Mouse (Mus musculus): Measurements from ENCODE around the gene Dbil5. TPM values are rescaled to one million over a fixed set of nuclear protein-coding genes. Genes with fewer than 3 reads are reported as not detected.

Gene Dbil5
- polyA plus RNA-seq, 1 experiment from 2014 or later, result 0.74 TPM

DNA sequence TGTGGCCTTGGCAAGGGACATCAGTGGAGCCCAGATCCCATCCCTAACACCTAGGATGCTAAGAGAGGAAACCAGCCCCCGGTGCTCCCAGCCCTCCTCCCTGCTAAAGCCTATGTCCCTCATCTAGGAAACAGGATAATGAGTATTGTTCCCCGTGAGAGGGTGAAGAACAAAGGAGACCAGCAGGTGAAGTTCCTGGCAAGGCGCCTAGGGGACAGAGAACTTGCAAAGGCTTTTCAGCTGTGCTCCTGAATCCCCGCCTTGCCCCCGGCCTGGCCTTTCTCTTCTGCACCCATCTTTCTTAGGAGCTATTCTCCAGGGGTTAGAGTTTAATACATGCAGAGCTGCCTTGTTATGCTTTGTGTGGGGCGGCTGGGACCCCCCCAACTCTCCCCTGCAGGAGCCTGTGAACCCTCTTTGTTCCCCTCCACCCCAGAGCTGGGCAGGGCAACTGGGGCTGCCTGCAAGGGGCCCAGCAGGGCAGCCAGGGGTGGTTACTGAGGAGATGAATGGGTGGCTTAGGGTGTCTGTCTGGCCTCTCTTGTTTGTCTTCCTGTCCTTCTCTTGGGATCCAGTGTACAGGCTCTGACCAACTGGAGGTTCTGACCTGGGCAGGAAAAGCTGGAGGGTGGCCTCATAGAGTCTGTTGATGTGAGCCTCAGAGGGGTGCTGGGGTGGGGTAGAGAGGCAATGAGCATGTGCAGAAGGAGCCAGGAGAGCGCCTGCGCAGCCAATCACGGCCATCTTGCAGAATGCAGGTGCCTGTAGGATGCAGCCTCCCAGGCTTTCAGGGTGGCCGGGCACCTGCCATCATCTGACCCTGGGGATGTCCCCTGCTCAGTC, 43.0 kb downstream of the Dbil5 start:
- Histone ChIP-seq H3K4me2 (no peak overlapping the region), H3K4me1 (replicated peaks; ENCODE audit: control insufficient read depth, insufficient read depth, low read length) (no peaks in the 10 kb centered on the region), H3K9ac (ENCODE audit: low read depth, low read length) (no peak overlapping the region), H3K36me3 (ENCODE audit: control insufficient read depth, insufficient read depth, low read length) (no peaks in the 10 kb centered on the region), H3K4me3 (ENCODE audit: low read depth, low read length) (no peak overlapping the region), H3K9me3 (ENCODE audit: control insufficient read depth, low read length) (no peaks in the 10 kb centered on the region), H3K27me3 (replicated peaks; ENCODE audit: control insufficient read depth, insufficient read depth, low read length) (no peaks in the 10 kb centered on the region), H3K27ac (ENCODE audit: low read depth, low read length) (no peak overlapping the region)
- ATAC-seq (replicated peaks; ENCODE audit: low FRiP score), result no peak
- no peak for DNase-seq (ENCODE audit: low spot score)
- 82% methylated on average over 10 of the region's 10 CpGs for WGBS

DNA sequence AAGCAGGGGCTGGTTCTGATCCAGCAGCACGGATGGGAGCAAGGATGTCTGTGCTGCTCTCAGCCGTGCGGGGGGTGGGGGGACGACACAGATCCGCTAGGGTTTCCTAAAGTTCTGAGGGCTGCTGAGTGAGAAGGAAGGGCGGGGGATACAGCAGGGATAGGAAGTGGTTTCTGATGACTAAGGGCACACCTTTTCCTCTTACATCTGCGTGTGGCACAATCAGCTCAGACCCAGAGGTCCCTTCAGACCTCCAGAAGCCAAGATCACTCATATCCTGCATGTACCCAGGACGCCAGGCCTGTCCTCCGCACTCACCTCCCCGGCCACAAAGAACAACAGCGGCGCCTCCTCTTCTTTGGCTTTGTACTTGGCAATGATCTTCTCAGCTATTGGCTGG, 43.8 kb downstream of the Dbil5 start:
- Histone ChIP-seq H3K36me3 (ENCODE audit: control insufficient read depth, insufficient read depth, low read length) (no peaks in the 10 kb centered on the region), H3K4me1 (replicated peaks; ENCODE audit: control insufficient read depth, insufficient read depth, low read length) (no peaks in the 10 kb centered on the region; the same call in 1 of the 2 replicates), H3K27ac (ENCODE audit: low read depth, low read length) (no peak overlapping the region), H3K27me3 (replicated peaks; ENCODE audit: control insufficient read depth, insufficient read depth, low read length) (no peaks in the 10 kb centered on the region), H3K9ac (ENCODE audit: low read depth, low read length) (no peak overlapping the region), H3K4me3 (ENCODE audit: low read depth, low read length) (no peak overlapping the region), H3K4me2 (no peak overlapping the region), H3K9me3 (ENCODE audit: control insufficient read depth, low read length) (no peaks in the 10 kb centered on the region)
- ATAC-seq (replicated peaks; ENCODE audit: low FRiP score) (no peak), DNase-seq (ENCODE audit: low spot score) (no peak)
- WGBS, result 44% methylated on average over 12 of the region's 12 CpGs

DNA sequence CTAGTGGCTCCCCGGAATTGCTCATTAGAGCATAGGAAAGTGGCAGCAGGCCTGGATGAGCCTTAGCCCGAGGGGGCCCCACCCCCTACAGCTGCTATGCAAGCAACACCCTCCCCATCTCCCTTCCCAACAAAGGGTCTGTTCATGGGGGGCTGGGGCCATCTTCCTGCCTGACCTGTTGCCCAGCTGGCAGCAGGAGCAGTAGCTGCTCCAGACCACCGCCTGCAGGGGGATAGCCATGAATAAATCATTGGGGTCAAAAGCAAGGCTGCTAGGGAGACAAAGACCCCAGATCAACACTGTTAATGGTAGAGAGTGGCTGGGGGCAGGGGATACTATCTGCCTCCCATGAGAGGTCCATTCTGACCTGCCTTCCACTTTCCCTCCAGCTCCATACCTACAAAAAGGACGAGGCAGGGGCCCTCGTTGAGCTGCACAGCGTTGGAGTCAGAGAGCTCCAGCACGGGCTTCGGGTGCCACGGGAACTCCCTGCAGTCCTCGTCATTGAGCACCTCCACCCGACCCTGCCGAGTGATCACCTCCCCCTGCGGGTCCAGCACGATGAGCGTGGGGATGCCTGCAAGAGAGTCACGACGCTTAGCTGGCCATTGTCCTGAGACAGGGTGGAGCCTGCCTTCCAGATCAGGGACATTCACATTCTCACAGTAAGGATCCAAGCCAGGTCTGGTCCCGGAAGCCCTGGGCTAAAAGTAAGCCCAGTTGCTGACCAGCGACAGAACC, 45.4 kb downstream of the Dbil5 start:
- Histone ChIP-seq H3K9ac (ENCODE audit: low read depth, low read length) (no peak overlapping the region), H3K4me2 (no peak overlapping the region)
- no peak for ATAC-seq (replicated peaks; ENCODE audit: low FRiP score)

DNA sequence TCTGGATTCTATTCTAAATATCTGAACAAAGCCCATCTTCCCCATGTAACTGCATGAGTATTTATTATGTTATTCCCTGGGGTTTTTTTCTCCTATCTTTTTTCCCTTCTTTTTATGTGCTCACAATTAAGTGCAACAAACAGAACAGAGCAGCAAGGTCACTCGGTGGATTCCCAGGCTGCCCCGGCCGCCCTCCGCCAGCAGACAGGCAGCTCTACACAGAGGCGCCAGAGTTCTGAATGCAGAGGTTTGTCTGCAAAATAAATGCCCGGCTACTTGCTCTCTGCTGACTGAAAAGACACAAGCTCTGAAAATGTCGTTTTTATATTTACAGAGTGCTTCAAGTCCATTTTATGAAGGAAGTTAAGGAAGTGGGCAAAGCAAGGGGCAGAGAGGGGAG, 50.1 kb downstream of the Dbil5 start:
- H3K27me3 ChIP-seq (replicated peaks; ENCODE audit: control insufficient read depth, insufficient read depth, low read length), result no peaks in the 10 kb centered on the region
- no peak overlapping the region for H3K4me3 ChIP-seq (ENCODE audit: low read depth, low read length)
- H3K36me3 ChIP-seq (ENCODE audit: control insufficient read depth, insufficient read depth, low read length), result no peaks in the 10 kb centered on the region
- no peaks in the 10 kb centered on the region for H3K9me3 ChIP-seq (ENCODE audit: control insufficient read depth, low read length)
- no peaks in the 10 kb centered on the region; the same call in 1 of the 2 replicates for H3K4me1 ChIP-seq (replicated peaks; ENCODE audit: control insufficient read depth, insufficient read depth, low read length)
- H3K27ac ChIP-seq (ENCODE audit: low read depth, low read length), result no peak overlapping the region
- ATAC-seq (replicated peaks; ENCODE audit: low FRiP score), result no peak
- DNase-seq (ENCODE audit: low spot score), result no peak
- H3K9ac ChIP-seq (ENCODE audit: low read depth, low read length), result no peak overlapping the region
- H3K4me2 ChIP-seq, result no peak overlapping the region
- WGBS, result 64% methylated on average over 7 of the region's 7 CpGs

More for the DNA sequence above, 45.4 kb downstream of the Dbil5 start:
- no peaks in the 10 kb centered on the region; the same call in 1 of the 2 replicates for H3K4me1 ChIP-seq (replicated peaks; ENCODE audit: control insufficient read depth, insufficient read depth, low read length)
- no peak for DNase-seq (ENCODE audit: low spot score)
- H3K9me3 ChIP-seq (ENCODE audit: control insufficient read depth, low read length), result no peaks in the 10 kb centered on the region
- H3K4me3 ChIP-seq (ENCODE audit: low read depth, low read length), result no peak overlapping the region
- no peaks in the 10 kb centered on the region for H3K36me3 ChIP-seq (ENCODE audit: control insufficient read depth, insufficient read depth, low read length)
- WGBS, result 40% methylated on average over 19 of the region's 19 CpGs
- no peaks in the 10 kb centered on the region for H3K27me3 ChIP-seq (replicated peaks; ENCODE audit: control insufficient read depth, insufficient read depth, low read length)
- H3K27ac ChIP-seq (ENCODE audit: low read depth, low read length), result no peak overlapping the region

DNA sequence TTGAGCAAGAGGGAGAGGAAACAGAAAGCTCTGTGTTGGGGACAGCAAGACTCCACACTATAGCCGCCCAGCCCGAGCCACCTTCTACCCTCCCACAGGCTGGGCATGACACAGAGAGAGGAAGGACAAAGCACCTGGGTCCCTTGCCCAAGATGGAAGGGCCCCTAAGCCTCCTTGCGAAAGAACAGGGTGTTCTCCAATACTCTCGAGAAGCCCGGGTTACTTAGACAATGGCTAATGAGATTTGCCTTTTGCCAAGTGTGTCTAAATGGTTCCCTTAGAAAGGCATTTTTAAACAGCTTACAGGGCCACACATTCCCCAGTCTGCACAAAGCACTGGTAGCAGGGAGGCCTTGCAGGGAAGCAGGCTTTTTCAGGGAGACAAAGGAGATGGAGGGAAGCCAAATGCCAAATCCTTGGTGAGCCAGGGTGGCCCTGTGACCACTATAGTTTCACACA, 50.6 kb downstream of the Dbil5 start:
- Histone ChIP-seq H3K27ac (ENCODE audit: low read depth, low read length) (no peak overlapping the region), H3K4me2 (no peak overlapping the region), H3K9ac (ENCODE audit: low read depth, low read length) (no peak overlapping the region), H3K4me1 (replicated peaks; ENCODE audit: control insufficient read depth, insufficient read depth, low read length) (no peaks in the 10 kb centered on the region; the same call in 1 of the 2 replicates), H3K4me3 (ENCODE audit: low read depth, low read length) (no peak overlapping the region), H3K27me3 (replicated peaks; ENCODE audit: control insufficient read depth, insufficient read depth, low read length) (no peaks in the 10 kb centered on the region), H3K9me3 (ENCODE audit: control insufficient read depth, low read length) (no peaks in the 10 kb centered on the region), H3K36me3 (ENCODE audit: control insufficient read depth, insufficient read depth, low read length) (no peaks in the 10 kb centered on the region)
- WGBS, result 68% methylated on average over 5 of the region's 5 CpGs
- DNase-seq (ENCODE audit: low spot score) (no peak), ATAC-seq (replicated peaks; ENCODE audit: low FRiP score) (no peak)

Other genes with a start within 250 kb of the Dbil5 start
- gene 1700016K19Rik, start 217.7 kb upstream of the Dbil5 start, polyA plus RNA-seq (2014; fragmentation: Nextera tagmentation; extraction: Ambion mirVana), result not detected in 2 replicates
- gene Rflnb, start 189.8 kb upstream of the Dbil5 start, polyA plus RNA-seq (2014; fragmentation: Nextera tagmentation; extraction: Ambion mirVana), result 7.5 and 7.9 TPM in 2 replicates
- gene Vps53, start 38.0 kb upstream of the Dbil5 start, polyA plus RNA-seq (2014; fragmentation: Nextera tagmentation; extraction: Ambion mirVana), result 30.8 and 31.5 TPM in 2 replicates
- 14.8 and 15.4 TPM in 2 replicates for gene Fam57a, start 37.9 kb upstream of the Dbil5 start, polyA plus RNA-seq (2014; fragmentation: Nextera tagmentation; extraction: Ambion mirVana)
- gene Gemin4, start 56 bp downstream of the Dbil5 start, polyA plus RNA-seq (2014; fragmentation: Nextera tagmentation; extraction: Ambion mirVana), result 50.2 and 58.3 TPM in 2 replicates
- 36.3 and 37.0 TPM in 2 replicates for gene Mrm3, start 26.1 kb downstream of the Dbil5 start, polyA plus RNA-seq (2014; fragmentation: Nextera tagmentation; extraction: Ambion mirVana)
- gene Glod4, start 26.1 kb downstream of the Dbil5 start, polyA plus RNA-seq (2014; fragmentation: Nextera tagmentation; extraction: Ambion mirVana), result 137 and 144 TPM in 2 replicates
- gene Nxn, start 181.5 kb downstream of the Dbil5 start, polyA plus RNA-seq (2014; fragmentation: Nextera tagmentation; extraction: Ambion mirVana), result 11.8 and 12.0 TPM in 2 replicates
- 91.2 and 91.9 TPM in 2 replicates for gene Timm22, start 189.3 kb downstream of the Dbil5 start, polyA plus RNA-seq (2014; fragmentation: Nextera tagmentation; extraction: Ambion mirVana)

All from liver, embryonic 11.5 days (tissue).